Mouse (Mus musculus) thymus, postnatal 4 days (tissue): Measurements from ENCODE around the gene Atl2.

Source experiments
- DNase-seq: peaks from one replicate; pipeline ENCODE4 v3.0.0; 2021

Gene Atl2

GRCm38 (mm10) chr17:79894971-79895882, 696 bp downstream of the Atl2 start:
- DNase-seq, result peak; percentile 78

DNA sequence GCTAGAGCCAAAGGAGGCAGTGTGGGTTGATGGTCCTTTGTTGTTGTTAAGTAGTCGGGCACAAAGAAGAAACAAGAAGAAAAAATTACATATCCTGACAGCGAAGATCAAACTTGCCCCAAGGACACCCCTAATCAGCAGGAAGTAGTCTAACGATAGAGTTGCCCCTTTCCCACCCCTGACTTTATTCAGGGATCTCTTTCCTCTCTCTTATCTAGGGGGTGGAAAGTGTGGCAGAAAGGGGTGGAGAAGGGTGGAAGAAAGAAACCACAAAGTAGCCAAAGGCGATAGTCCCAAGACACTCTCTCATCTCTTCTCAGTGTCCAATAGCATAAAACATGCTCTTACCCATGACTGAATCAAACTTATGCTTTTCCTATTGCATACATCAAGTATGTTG, 1.9 kb downstream of the Atl2 start:
- DNase-seq, result no peak

- DNase-seq, result peak; percentile 28
Measured at GRCm38 (mm10) chr17:79891944-79892343, 4.0 kb downstream of the Atl2 start.

DNA sequence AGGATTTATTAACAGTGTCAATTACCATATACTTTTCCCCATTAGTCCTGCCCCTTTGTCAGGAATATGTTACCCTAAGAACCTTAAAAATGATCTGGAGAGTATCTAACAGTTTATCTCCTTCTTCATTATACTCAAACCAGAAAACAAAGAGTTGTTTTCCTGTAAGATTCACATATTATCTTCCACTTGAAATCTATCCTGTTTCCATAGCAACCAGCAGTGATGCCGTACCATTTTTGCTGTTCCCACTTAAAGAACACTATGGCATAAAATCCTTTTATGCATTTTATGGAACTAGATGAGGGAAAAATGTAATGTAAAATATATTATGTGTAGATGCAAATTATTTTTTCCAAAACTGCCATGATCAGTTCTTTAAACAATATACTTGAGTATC, 8.0 kb downstream of the Atl2 start:
- DNase-seq, result no peak

GRCm38 (mm10) chr17:79883198-79883597, 12.7 kb downstream of the Atl2 start:
- no peak for DNase-seq

- no peak for DNase-seq
Measured at GRCm38 (mm10) chr17:79865027-79865426, 30.9 kb downstream of the Atl2 start.

DNA sequence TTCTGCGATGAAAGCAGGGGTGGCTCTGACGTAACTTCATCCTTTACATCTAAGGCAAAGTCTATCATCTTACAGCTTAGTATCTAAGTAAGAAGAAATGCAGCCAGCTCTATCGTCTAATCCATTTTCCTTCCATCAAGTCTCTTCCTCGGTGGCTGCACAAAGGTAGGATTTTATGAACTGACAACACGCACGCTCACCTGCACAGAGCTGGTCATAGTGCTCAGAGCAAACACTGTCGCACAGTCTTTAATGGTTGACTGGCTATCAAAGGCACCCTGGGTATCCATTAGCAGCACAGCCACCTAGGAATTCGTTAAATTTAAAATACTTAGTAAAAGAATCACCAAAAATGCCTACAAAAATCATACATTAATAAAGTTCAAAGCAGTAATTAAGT, 31.4 kb downstream of the Atl2 start:
- no peak for DNase-seq

DNA sequence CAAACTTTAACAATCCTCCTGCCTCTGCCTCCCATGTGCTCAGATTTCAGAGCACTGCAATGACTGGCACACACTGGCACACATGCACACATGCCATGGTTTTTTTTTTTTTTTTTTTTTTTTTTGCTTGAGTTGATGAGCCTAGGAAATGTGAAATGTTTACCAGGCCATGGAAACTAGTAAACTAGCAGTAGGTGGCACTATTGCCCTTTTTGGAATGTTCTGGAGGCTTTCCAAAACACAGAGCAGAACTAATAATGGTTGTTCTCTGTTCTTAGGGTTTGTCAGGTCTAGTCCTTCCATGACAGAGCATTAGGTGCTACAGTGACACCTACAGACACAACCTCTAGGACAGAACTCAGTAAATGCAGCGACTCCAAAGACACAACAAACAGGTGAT, 33.9 kb downstream of the Atl2 start:
- DNase-seq, result no peak

- no peak for DNase-seq
Measured at GRCm38 (mm10) chr17:79855533-79855932, 40.4 kb downstream of the Atl2 start.

DNA sequence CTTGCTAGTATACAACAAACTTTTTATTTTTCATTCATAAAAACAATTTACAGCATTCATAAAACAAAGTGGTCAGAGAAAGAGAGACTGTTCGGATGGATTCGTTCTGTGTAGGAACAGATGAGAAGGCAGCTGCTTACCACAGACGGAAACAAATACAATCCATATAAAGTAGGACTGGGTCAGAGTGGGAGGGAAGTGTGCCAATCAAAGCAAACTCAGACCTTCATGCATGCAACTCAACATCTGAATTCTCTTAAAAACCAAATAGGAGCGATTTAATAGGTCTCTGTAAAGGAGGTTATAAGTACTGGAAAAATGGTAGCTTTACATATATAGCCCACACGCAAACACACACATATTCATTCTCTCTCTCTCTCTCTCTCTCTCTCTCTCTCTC, 47.5 kb downstream of the Atl2 start:
- no peak for DNase-seq

DNA sequence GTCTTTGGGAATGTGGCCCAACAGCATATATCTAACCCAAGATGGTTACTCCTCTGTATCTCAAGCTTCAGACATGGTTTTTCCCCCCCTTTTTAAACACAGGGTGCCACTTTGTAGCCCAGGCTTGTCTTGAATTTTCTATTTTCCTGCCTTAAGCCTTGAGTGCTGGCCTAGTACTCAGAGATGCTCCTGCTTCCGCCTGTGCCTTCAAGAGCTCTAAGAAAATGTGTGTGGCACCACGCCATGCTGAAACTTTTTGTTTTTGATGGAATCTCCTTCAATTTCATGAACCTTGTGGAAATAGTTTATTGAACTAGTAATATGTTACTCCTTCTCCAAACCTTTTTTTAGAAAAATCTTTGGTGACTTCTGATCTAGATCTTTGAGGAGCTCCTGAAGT, 49.7 kb downstream of the Atl2 start:
- DNase-seq, result no peak

DNA sequence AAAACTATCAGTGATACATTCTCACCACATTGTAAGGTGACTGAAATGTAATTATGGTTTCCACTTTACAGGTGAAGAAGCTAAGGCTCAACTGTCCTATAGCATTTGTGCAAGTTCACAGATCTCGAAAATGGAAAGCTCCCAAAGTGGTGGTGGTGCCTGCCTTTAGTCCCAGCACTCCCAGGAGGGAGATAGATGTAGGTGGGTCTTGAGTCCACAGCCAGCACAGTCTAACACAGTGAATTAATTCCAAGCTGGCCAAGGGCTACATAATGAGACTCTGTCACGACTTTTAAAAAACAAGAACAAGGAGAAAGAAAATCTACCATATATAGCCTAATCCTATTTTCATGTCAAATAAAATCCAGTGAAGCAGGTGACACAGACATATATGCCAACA, 50.2 kb downstream of the Atl2 start:
- DNase-seq, result no peak

- peak; percentile 86 for DNase-seq
Measured at GRCm38 (mm10) chr17:79840254-79841238, 55.4 kb downstream of the Atl2 start.

DNA sequence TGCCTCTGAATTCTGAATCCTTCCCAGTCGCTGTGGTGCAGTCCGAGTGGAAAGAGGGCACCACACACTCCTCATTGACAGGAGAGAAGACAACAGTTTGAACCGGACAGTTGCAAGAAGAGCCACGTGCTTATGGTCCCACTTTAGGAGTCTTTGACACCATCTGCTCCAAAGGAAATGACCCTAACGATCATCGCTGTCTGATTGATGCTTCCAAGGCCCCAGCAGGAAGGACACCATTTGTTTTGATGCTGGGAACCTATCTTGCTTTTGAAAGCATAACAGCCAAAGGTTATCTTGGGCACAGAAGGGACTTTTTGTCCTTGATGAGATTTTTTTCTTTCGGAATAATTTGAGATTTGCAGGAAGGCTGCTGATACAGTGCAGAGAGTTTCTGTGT, 58.9 kb downstream of the Atl2 start:
- no peak for DNase-seq

DNA sequence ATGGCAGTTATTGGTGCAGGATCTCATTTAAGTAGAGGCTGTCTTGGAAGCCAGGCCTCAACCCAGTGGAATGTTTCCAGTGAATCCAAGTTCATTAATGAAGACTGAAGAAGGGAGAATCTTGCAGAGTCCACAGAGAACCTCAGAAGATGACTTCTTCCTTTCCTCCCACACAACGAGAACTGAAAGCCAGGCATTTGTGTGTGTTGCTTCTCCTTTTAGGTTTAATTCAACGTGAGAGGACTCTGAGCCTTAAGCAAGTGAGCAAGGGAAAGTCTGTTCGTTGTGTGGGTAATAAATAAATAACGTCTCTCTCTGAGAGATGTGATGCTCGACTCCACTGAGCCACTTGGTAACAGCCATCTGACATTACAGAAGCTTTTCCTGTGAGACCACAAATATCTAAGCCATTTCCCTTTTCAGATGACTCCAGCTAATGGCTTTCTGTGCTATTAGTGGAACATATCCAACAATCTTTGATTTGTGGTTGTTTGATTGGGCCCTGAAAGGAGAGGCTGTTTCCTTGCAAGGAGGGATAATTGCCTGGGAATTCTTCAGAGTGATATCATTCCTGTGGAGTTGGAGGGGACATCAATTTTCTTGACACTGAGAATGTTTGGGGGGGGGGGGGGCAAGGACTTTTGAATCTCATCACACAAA, 60.1 kb downstream of the Atl2 start:
- no peak for DNase-seq

DNA sequence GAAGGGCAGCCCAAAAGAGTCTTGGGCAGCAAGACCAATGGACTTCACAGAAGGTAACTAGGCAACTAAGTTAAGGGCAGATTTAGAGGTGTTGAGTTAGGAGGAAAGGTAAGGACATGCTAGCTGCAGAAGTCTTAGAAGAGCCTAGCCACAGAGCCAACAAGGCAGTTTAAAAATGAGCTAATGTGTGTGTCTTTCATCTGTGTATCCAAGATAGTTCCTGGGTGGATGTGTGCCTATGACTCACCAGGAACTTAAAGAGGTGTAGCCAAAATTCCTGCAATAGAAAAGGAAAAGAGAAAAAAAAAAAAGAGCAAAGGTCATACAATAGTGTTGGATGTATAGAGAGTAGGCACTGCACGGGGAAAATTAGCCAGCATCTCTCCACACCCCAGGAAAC, 63.6 kb downstream of the Atl2 start:
- no peak for DNase-seq

- peak; percentile 66 for DNase-seq
Measured at GRCm38 (mm10) chr17:79826482-79827034, 69.4 kb downstream of the Atl2 start.

- no peak for DNase-seq
Measured at GRCm38 (mm10) chr17:79825241-79826030, 70.5 kb downstream of the Atl2 start.

- no peak for DNase-seq
Measured at GRCm38 (mm10) chr17:79824406-79824805, 71.5 kb downstream of the Atl2 start.

- DNase-seq, result no peak
Measured at GRCm38 (mm10) chr17:79818884-79819283, 77.0 kb downstream of the Atl2 start.

GRCm38 (mm10) chr17:79817995-79818394, 77.9 kb downstream of the Atl2 start:
- no peak for DNase-seq

- DNase-seq, result no peak
Measured at GRCm38 (mm10) chr17:79817551-79817950, 78.4 kb downstream of the Atl2 start.
